Mouse (Mus musculus): Measurements from ENCODE around the gene Fkbp5. TPM values are rescaled to one million over a fixed set of nuclear protein-coding genes. Genes with fewer than 3 reads are reported as not detected.

Fkbp5 gene
- polyA plus RNA-seq, 2 experiments = 8.7 to 23.3 TPM

DNA sequence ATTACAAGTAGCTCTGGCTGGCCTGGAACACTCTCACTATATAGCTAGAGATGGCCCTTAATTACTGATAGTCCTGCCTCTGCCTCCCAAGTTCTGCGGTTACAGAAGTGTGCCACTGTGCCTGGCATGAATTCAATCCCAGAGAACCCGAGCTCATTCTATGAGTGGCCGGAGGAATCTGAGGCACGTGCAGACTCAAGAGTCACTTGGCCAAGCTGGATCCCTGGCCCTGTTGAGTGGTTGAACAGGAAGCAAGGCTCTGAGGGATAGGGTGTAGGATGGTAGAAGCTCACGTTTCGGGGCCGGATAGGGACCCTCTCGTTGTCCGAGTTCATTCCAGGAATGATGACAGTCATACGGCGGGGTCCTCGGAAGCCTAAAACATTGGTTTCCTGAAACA lies 161.5 kb downstream of the Fkbp5 start:
- ATAC-seq (ENCODE audit: low FRiP score, low read depth) (no peak), DNase-seq (ENCODE audit: low spot score) (no peak)
- 83% methylated on average over 12 of the region's 12 CpGs for WGBS
- Histone ChIP-seq H3K9me3 (ENCODE audit: control insufficient read depth, low read length) (no peaks in the 10 kb centered on the region), H3K4me1 (ENCODE audit: control insufficient read depth, insufficient read depth, low read length) (peaks cover 8% of the 10 kb centered on the region), H3K4me2 (replicated peaks; ENCODE audit: low read depth, low read length, severe bottlenecking) (no peak overlapping the region), H3K9ac (ENCODE audit: low read depth, low read length, severe bottlenecking) (no peak overlapping the region), H3K27me3 (ENCODE audit: control insufficient read depth, insufficient read depth, low read length) (peaks cover 10% of the 10 kb centered on the region), H3K4me3 (replicated peaks; ENCODE audit: low read length) (no peak overlapping the region), H3K27ac (replicated peaks; ENCODE audit: low read depth, low read length) (no peak overlapping the region), H3K36me3 (ENCODE audit: control insufficient read depth, insufficient read depth, low read length) (no peaks in the 10 kb centered on the region)
- TF ChIP-seq POLR2A (IDR thresholded peaks at IDR 0.05; ENCODE audit: borderline replicate concordance, extremely low read depth, insufficient read depth, insufficient read length) = no peak

- peak overlapping the region; percentile 93 for H3K4me2 ChIP-seq (replicated peaks; ENCODE audit: low read depth, low read length, severe bottlenecking)
- TF ChIP-seq POLR2A (IDR thresholded peaks at IDR 0.05; ENCODE audit: borderline replicate concordance, extremely low read depth, insufficient read depth, insufficient read length) = no peak
- ATAC-seq (ENCODE audit: low FRiP score, low read depth) (no peak), DNase-seq (ENCODE audit: low spot score) (no peak)
- peak overlapping the region; percentile 99 for H3K27ac ChIP-seq (replicated peaks; ENCODE audit: low read depth, low read length)
- no peaks in the 10 kb centered on the region for H3K9me3 ChIP-seq (ENCODE audit: control insufficient read depth, low read length)
- no peaks in the 10 kb centered on the region for H3K36me3 ChIP-seq (ENCODE audit: control insufficient read depth, insufficient read depth, low read length)
- H3K4me1 ChIP-seq (ENCODE audit: control insufficient read depth, insufficient read depth, low read length) = peaks cover 26% of the 10 kb centered on the region
- no peak overlapping the region for H3K9ac ChIP-seq (ENCODE audit: low read depth, low read length, severe bottlenecking)
- peak overlapping the region; percentile 93 for H3K4me3 ChIP-seq (replicated peaks; ENCODE audit: low read length)
- H3K27me3 ChIP-seq (ENCODE audit: control insufficient read depth, insufficient read depth, low read length) = no peaks in the 10 kb centered on the region
- WGBS = 20% methylated on average over 11 of the region's 11 CpGs
These were observed 165.3 kb downstream of the Fkbp5 start for GRCm38 (mm10) chr17:28352018-28352417.

- DNase-seq (ENCODE audit: low spot score) (no peak), ATAC-seq (ENCODE audit: low FRiP score, low read depth) (0 out of 2 replicates have a peak, but pooled peaks have one; percentile 0)
- under 1% methylated on average over 19 of the region's 29 CpGs for WGBS
- no peaks in the 10 kb centered on the region for H3K36me3 ChIP-seq (ENCODE audit: control insufficient read depth, insufficient read depth, low read length)
- peak overlapping the region; percentile 93 for H3K4me3 ChIP-seq (replicated peaks; ENCODE audit: low read length)
- H3K27me3 ChIP-seq (ENCODE audit: control insufficient read depth, insufficient read depth, low read length) = no peaks in the 10 kb centered on the region
- peak overlapping the region; percentile 90 for H3K9ac ChIP-seq (ENCODE audit: low read depth, low read length, severe bottlenecking)
- peak overlapping the region; percentile 99 for H3K27ac ChIP-seq (replicated peaks; ENCODE audit: low read depth, low read length)
- TF ChIP-seq POLR2A (IDR thresholded peaks at IDR 0.05; ENCODE audit: borderline replicate concordance, extremely low read depth, insufficient read depth, insufficient read length) = no peak
- peaks cover 31% of the 10 kb centered on the region for H3K4me1 ChIP-seq (ENCODE audit: control insufficient read depth, insufficient read depth, low read length)
- no peaks in the 10 kb centered on the region for H3K9me3 ChIP-seq (ENCODE audit: control insufficient read depth, low read length)
- H3K4me2 ChIP-seq (replicated peaks; ENCODE audit: low read depth, low read length, severe bottlenecking) = peak overlapping the region; percentile 93
These were observed 165.9 kb downstream of the Fkbp5 start for GRCm38 (mm10) chr17:28351353-28351890.

- Histone ChIP-seq H3K4me3 (replicated peaks; ENCODE audit: low read length) (peak within 1 kb of the TSS; percentile 93), H3K4me1 (ENCODE audit: control insufficient read depth, insufficient read depth, low read length) (peaks cover 38% of the 10 kb centered on the region), H3K9me3 (ENCODE audit: control insufficient read depth, low read length) (no peaks in the 10 kb centered on the region), H3K36me3 (ENCODE audit: control insufficient read depth, insufficient read depth, low read length) (no peaks in the 10 kb centered on the region), H3K27ac (replicated peaks; ENCODE audit: low read depth, low read length) (peak within 1 kb of the TSS; percentile 99), H3K4me2 (replicated peaks; ENCODE audit: low read depth, low read length, severe bottlenecking) (peak within 1 kb of the TSS; percentile 93), H3K9ac (ENCODE audit: low read depth, low read length, severe bottlenecking) (peak within 1 kb of the TSS; percentile 90), H3K27me3 (ENCODE audit: control insufficient read depth, insufficient read depth, low read length) (no peaks in the 10 kb centered on the region)
- 1% methylated on average over 38 of the region's 73 CpGs for WGBS
- ATAC-seq (ENCODE audit: low FRiP score, low read depth) (peak; percentile 91), DNase-seq (ENCODE audit: low spot score) (peak; percentile 94)
- TF ChIP-seq POLR2A (IDR thresholded peaks at IDR 0.05; ENCODE audit: borderline replicate concordance, extremely low read depth, insufficient read depth, insufficient read length) = peak; percentile 77; the same call in 1 of the 2 replicates
These were observed 166.6 kb downstream of the Fkbp5 start, which contains the start of gene Tead3 for GRCm38 (mm10) chr17:28350466-28351352. Gene Tead3 (minus strand): TSS chr17:28350817.

- DNase-seq (ENCODE audit: low spot score) = no peak
These were observed 167.3 kb downstream of the Fkbp5 start for GRCm38 (mm10) chr17:28349901-28350465.

More at GRCm38 (mm10) chr17:28349901-28350465, 167.3 kb downstream of the Fkbp5 start:
- TF ChIP-seq POLR2A (IDR thresholded peaks at IDR 0.05; ENCODE audit: borderline replicate concordance, extremely low read depth, insufficient read depth, insufficient read length) = no peak
- WGBS = 0% methylated on average over 24 of the region's 54 CpGs
- Histone ChIP-seq H3K9me3 (ENCODE audit: control insufficient read depth, low read length) (no peaks in the 10 kb centered on the region), H3K4me3 (replicated peaks; ENCODE audit: low read length) (peak overlapping the region; percentile 93), H3K4me2 (replicated peaks; ENCODE audit: low read depth, low read length, severe bottlenecking) (peak overlapping the region; percentile 93), H3K4me1 (ENCODE audit: control insufficient read depth, insufficient read depth, low read length) (peaks cover 45% of the 10 kb centered on the region), H3K9ac (ENCODE audit: low read depth, low read length, severe bottlenecking) (peak overlapping the region; percentile 90), H3K27me3 (ENCODE audit: control insufficient read depth, insufficient read depth, low read length) (no peaks in the 10 kb centered on the region), H3K27ac (replicated peaks; ENCODE audit: low read depth, low read length) (peak overlapping the region; percentile 95), H3K36me3 (ENCODE audit: control insufficient read depth, insufficient read depth, low read length) (no peaks in the 10 kb centered on the region)
- ATAC-seq (ENCODE audit: low FRiP score, low read depth) = peak; percentile 28
